Mouse (Mus musculus) C2C12 (cell line): ENCODE data around the gene Nxpe2.

ENCODE experiments used
- CEBPB ChIP-seq: IDR thresholded peaks from one replicate; pipeline ENCODE4 v1.6.1; 2011; ENCODE audit warnings: low read depth, mild to moderate bottlenecking, control low read depth, moderate library complexity
- CTCF ChIP-seq: IDR thresholded peaks from one replicate; pipeline ENCODE4 v1.5.1; 2011; ENCODE audit not compliant: control insufficient read depth, insufficient read depth, insufficient read length
- FOSL1 ChIP-seq: IDR thresholded peaks from one replicate; pipeline ENCODE4 v1.8.0; 2011; ENCODE audit warnings: mild to moderate bottlenecking, low read length; ENCODE audit not compliant: poor library complexity, insufficient read depth, severe bottlenecking
- MAX ChIP-seq: IDR thresholded peaks from one replicate; pipeline ENCODE4 v1.6.1; 2011; ENCODE audit warnings: mild to moderate bottlenecking, control low read depth
- MYOD1 ChIP-seq: IDR thresholded peaks from one replicate; pipeline ENCODE4 v1.6.1; 2011; ENCODE audit warnings: low read depth; ENCODE audit not compliant: control insufficient read depth, insufficient read length
- USF1 ChIP-seq: IDR thresholded peaks from one replicate; pipeline ENCODE4 v1.6.1; 2011; ENCODE audit warnings: low read depth, mild to moderate bottlenecking, control low read depth, moderate library complexity

- TF ChIP-seq CTCF = no peak
- TF ChIP-seq MYOD1 = no peak
- TF ChIP-seq MAX = no peak
- TF ChIP-seq CEBPB = no peak
- TF ChIP-seq USF1 = no peak
- no peak for TF ChIP-seq FOSL1
Measured at GRCm38 (mm10) chr9:48360826-48361225, 7.6 kb upstream of the Nxpe2 start.
